ENCODE assay signal across 15 mouse cellular contexts in genomic region chr9:122273879-122274278, GRCm38 (mm10). TPM values are rescaled to one million over a fixed set of nuclear protein-coding genes. Genes with fewer than 3 reads are reported as not detected.
DNase-seq lines count a peak whose midpoint lies in the region.
"Had no signal": no experiment of that assay in that cellular context is flagged by ENCODE, and none has a peak within 500 bp of the region (broad histone marks: within the 10 kb centered on the region; RNA-seq: fewer than 3 reads in every experiment).

No protein-coding gene starts in this region.

- DNase-seq in frontal cortex, adult 2 months (ENCODE audit: extremely low spot score in 1 of 2, low spot score in 1 of 2) = peak; percentile 50 to 67
- DNase-seq in frontal cortex, postnatal 10 days (ENCODE audit: low spot score in 2 of 2) = no peak
- DNase-seq in left cerebral cortex, adult 18-20 months (ENCODE audit: low spot score in 2 of 2) = peak; percentile 36 to 67
- no peak for DNase-seq in left cerebral cortex, adult 11 months (ENCODE audit: low spot score)
- DNase-seq in right cerebral cortex, adult 2 months (ENCODE audit: low spot score in 2 of 2) = peak; percentile 64 to 66
- DNase-seq in right cerebral cortex, postnatal 14 days = no peak
- peak; percentile 59 to 77 for DNase-seq in right cerebral cortex, postnatal 36 days (ENCODE audit: low spot score in 2 of 2)
- no peak for DNase-seq in cerebellum, postnatal 25 days
- DNase-seq: adrenal gland, postnatal 10 days; cerebellum, adult 11-12 months; cerebellum, adult 9-10 months; forebrain, postnatal 0 days; gastrocnemius, postnatal 36 days; heart, adult 18-20 months; heart, postnatal 14 days had no signal

RNA-seq across cellular contexts. Expression of gene Ano10, which starts 20.3 kb away (rescaled TPM):
- 31.0 and 31.5 TPM in 2 replicates for polyA plus RNA-seq in frontal cortex, adult 2 months (2012; rRNA removed)
- total RNA-seq in left cerebral cortex, adult 18-20 months (2021) = 10 to 100 TPM; 29.7 to 30.9 TPM

Comparison
In these comparisons a context has a peak if more than half of its experiments do, and no peak if none do; other contexts are left out.
1. DNase-seq: peak in frontal cortex, adult 2 months (2 of 2), left cerebral cortex, adult 18-20 months (2 of 2), right cerebral cortex, adult 2 months (2 of 2) and right cerebral cortex, postnatal 36 days (2 of 2); none in frontal cortex, postnatal 10 days (0 of 2), left cerebral cortex, adult 11 months (single experiment), right cerebral cortex, postnatal 14 days (single experiment) and cerebellum, postnatal 25 days (0 of 2).